Mouse (Mus musculus) left cerebral cortex, postnatal 4 days (tissue): ENCODE measurements around the gene Galp. TPM values are rescaled to one million over a fixed set of nuclear protein-coding genes. Genes with fewer than 3 reads are reported as not detected.
"Not testable (repeated sequence)": the region's sequence is repeated elsewhere in the genome, so short reads cannot be mapped to it uniquely, and the experiment has no call there.

Experiments used
- DNase-seq: peaks from one replicate; pipeline ENCODE4 v3.0.0-alpha.2; 2022
- intact Hi-C: fragments of 180-260 bp; cut with DNase I; formaldehyde crosslinking; loops from one replicate; pipeline ENCODE4 v1.15.1; 2025
- total RNA-seq, 2 experiments: library from RNA; stranded (reverse); gene quantifications; 2 replicates each; pipeline ENCODE4 v1.2.3; 2021

Galp gene
- total RNA-seq, 2 experiments from 2014 or later = not detected

GRCm38 (mm10) chr7:6174365-6174987, 22.4 kb upstream of the Galp start:
- DNase-seq, intact Hi-C loops: not testable (repeated sequence)

GRCm38 (mm10) chr7:6179013-6179412, 17.9 kb upstream of the Galp start:
- DNase-seq = no peak
- intact Hi-C loops = no loop called here

GRCm38 (mm10) chr7:6182882-6183281, 14.0 kb upstream of the Galp start:
- intact Hi-C loops = no loop called here
- DNase-seq = no peak

GRCm38 (mm10) chr7:6183802-6184201, 13.1 kb upstream of the Galp start:
- no peak for DNase-seq
- intact Hi-C loops = no loop called here

- no peak for DNase-seq
- intact Hi-C loops = no loop called here
Observed at GRCm38 (mm10) chr7:6184521-6184920, 12.4 kb upstream of the Galp start.

- intact Hi-C loops = no loop called here
Observed at GRCm38 (mm10) chr7:6185391-6185790, 11.5 kb upstream of the Galp start.

GRCm38 (mm10) chr7:6186176-6186575, 10.7 kb upstream of the Galp start:
- no peak for DNase-seq
- intact Hi-C loops = no loop called here

More at GRCm38 (mm10) chr7:6185391-6185790, 11.5 kb upstream of the Galp start:
- DNase-seq = no peak

GRCm38 (mm10) chr7:6186756-6187155, 10.1 kb upstream of the Galp start:
- DNase-seq = no peak
- intact Hi-C loops = no loop called here

- no peak for DNase-seq
- intact Hi-C loops = no loop called here
Observed at GRCm38 (mm10) chr7:6189542-6189941, 7.3 kb upstream of the Galp start.

- DNase-seq = peak; percentile 78
- intact Hi-C loops = loop anchor here (5.0 kb wide), 1 partner anchor 64 kb away; no protein-coding TSS in a partner anchor
Observed at GRCm38 (mm10) chr7:6191376-6191775, 5.5 kb upstream of the Galp start.

- intact Hi-C loops = loop anchor here (5.0 kb wide), 1 partner anchor 67 kb away; no protein-coding TSS in a partner anchor
- peak; percentile 69 for DNase-seq
Observed at GRCm38 (mm10) chr7:6194129-6194528, 2.8 kb upstream of the Galp start.

- intact Hi-C loops = no loop called here
- no peak for DNase-seq
Observed at GRCm38 (mm10) chr7:6195777-6196176, 1.1 kb upstream of the Galp start.

- intact Hi-C loops = no loop called here
- DNase-seq = no peak
Observed at GRCm38 (mm10) chr7:6204200-6204599, 7.3 kb downstream of the Galp start.

GRCm38 (mm10) chr7:6213144-6213543, 16.3 kb downstream of the Galp start:
- DNase-seq = no peak
- intact Hi-C loops = no loop called here

- DNase-seq, intact Hi-C loops: not testable (repeated sequence)
Observed at GRCm38 (mm10) chr7:6214691-6215090, 17.8 kb downstream of the Galp start.

GRCm38 (mm10) chr7:6220147-6220546, 23.3 kb downstream of the Galp start:
- intact Hi-C loops = no loop called here
- DNase-seq = no peak

- intact Hi-C loops = no loop called here
- DNase-seq = no peak
Observed at GRCm38 (mm10) chr7:6221978-6222377, 25.1 kb downstream of the Galp start, which contains the start of gene Zscan5b. TSS of gene Zscan5b (plus strand) at chr7:6222278.

GRCm38 (mm10) chr7:6228491-6228890, 31.6 kb downstream of the Galp start:
- intact Hi-C loops = not testable (repeated sequence)
- DNase-seq = peak; percentile 3

GRCm38 (mm10) chr7:6239787-6240186, 42.9 kb downstream of the Galp start:
- no peak for DNase-seq

GRCm38 (mm10) chr7:6240841-6241425, 44.0 kb downstream of the Galp start:
- peak; percentile 33 for DNase-seq
- intact Hi-C loops = not testable (repeated sequence)

More at GRCm38 (mm10) chr7:6239787-6240186, 42.9 kb downstream of the Galp start:
- intact Hi-C loops = no loop called here

GRCm38 (mm10) chr7:6244361-6245292, 47.7 kb downstream of the Galp start:
- no peak for DNase-seq
- intact Hi-C loops = no loop called here
